Mouse (Mus musculus): Measurements from ENCODE around the gene Ldlrap1.

Gene Ldlrap1

DNA sequence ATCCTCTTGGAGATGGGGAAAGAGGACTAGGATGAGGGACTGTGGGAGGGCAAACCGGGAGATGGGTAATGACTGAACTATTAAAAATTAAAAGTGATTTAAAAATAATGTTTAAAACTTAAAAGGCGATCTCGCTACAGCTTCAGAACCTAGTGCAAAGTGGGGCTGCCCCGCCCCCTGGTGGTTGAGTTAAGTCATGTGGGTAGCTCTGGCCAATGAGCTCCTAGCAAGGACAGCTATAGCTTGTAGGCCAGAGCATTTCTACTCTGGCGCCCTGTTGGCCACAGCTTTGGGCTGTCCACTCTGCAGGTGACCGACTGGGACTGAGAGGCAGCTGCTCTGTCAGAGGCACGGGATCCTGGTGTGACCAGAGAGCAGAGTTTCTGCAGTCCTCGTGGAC is 53.9 kb downstream of the Ldlrap1 start:
- DNase-seq (ENCODE audit: low spot score) = peak; percentile 82

DNA sequence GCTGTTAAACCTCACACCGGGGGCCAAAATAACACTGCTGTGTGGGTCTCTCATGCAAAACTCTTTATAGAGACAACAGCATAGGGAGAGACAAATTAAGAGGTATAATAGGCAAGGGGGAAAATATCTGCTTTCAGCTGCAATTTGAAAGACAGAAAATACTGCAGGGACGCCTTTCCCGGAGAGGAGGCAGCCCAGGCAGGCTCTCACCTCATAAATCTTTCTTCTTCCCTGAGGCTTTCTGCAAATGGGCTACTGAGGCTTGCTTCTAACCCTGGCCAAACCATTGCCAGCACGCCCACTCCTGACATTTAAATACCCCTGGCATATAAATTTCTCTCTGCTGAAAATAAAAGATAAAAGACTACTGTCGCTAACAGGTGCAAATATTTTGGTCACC is 62.5 kb downstream of the Ldlrap1 start:
- no peak for DNase-seq (ENCODE audit: low spot score)

DNA sequence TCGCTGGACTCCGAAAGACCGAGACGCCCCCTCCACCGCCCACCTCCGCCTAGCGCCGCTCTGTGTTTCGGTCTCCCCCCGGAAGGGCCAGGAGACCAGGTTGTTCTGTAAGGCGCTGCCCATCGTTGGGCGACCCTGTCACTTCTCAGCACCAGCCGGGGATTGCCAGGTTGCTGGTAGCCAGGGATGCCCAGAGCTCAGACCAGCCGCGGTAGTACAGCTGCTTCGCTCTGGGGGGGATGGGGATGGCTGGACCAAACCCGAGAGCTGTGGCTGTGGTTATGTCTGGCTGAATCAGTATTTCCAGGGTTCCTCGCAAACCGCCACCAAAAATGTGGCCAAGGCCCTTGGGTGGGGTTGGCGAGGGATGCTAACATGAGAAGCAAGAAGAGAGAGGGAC is 63.2 kb downstream of the Ldlrap1 start:
- no peak for DNase-seq (ENCODE audit: low spot score)

DNA sequence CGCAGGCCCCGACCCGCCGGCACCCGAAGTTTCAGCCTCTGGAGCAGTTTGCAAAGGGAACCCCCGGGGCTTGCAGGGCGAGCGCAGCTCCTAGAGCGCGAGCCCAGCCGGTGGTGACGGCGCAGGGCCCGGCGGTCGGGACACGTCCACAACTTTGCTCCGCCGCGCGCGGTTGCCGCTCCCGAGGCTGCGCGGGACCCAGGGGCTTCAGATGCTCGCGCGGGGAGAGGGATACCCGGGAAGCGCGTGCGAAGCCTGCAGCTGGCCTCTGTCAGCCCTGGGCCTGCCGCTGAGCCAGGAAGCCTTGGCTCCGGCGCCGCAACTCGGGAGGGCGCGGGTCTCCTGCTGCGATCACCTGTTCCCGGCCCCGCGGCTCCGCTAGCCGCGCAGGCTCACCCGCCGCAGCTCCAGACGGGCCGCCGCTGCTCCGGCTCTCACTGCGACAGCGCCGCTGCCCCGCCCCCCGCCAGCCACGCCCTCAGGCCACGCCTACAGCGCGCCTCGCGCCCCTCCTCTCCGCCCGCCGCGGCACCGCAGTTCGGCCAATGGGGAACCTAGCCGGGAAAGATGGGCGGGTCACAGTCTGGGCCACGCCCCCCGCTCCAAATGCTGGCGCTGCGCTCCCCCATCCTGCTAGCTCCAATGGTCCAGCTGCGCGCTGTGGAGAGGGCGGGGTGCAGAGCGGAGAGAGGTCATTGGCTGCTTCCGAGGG is 63.8 kb downstream of the Ldlrap1 start, which contains the start of gene Man1c1:
Gene Man1c1, minus strand, starts transcription at position 456 of the 712 bp plus-strand sequence.
- DNase-seq (ENCODE audit: low spot score) = peak; percentile 94

DNA sequence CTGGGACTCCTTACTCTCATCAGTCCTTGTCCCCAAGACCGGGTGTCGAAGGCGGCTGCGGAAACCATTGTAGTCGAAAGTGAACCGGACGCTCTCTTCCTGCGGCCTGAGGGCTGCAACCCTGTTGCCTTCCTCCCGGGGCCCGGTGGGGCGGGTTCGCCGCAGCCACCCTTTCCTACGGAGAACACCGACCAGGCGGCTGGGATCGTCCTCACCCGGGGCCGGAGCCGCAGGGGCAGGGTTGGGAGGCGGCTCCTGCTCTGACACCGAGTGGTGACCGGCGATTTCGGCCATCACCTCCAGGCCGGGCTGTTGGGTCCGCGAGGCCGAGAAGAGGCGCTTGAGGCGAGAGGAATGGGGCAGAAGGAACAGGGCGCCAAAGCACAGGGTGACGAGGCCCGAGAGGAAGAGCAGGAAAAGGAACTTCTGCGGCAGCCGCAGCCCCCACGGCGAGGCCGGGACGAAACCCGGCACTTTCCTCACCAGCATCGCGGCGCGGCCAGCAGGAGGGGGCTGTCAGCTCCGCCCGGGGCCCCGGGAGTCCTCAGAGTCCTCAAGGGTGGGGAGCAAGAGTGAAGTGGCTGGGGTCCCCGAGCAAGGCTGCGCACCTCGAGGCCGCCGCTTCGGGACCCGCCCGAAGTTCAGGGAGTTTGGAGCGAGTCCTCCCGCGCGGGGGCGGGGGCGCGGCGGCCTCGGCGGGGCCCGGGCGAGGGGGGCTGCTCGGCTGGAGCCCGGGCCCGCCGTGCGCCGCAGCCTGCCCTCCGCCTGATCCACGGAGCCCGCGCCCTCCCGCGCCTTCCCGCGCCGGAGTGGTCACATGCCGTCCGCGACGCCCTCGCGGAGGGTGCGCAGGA is 64.6 kb downstream of the Ldlrap1 start:
- peak; percentile 21 for DNase-seq (ENCODE audit: low spot score)

DNA sequence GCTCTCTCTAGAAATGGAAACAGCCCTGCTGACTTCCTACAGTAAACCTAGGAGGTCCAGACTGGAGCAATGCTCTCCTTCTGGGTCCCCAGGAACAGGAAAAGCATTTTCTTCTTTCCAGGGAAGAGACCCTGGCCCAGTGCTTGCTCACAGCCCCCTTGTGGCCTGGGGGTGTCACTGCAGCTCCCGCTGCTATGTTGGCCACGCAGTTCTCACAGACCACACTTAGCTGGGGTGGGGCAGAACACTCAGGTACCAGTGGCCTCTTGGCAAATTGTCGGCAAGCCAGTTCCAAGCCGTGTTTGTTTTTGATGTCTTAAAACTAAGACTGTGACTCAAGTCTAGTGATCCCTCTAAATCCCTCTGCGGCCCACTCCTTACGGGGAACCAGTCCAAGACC is 65.9 kb downstream of the Ldlrap1 start:
- DNase-seq (ENCODE audit: low spot score) = peak; percentile 56

DNA sequence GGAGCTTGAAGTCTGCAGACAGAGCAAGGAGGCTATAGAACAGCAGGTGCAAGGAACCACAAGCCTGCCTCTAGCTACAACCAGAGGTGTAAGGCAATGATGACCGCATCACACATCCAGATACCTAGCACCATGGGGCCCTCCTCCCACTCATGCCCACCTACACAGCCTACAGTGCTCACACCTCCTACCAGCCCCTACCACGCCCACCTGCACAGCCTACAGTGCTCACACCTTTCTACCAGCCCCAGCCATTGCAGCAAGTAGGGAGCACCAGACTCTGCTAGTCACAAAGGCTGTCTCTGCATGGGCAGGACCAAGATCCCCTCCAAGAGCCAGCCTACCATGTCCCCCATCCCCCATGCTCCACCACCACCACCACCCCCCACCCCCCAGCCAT is 66.9 kb downstream of the Ldlrap1 start:
- no peak for DNase-seq (ENCODE audit: low spot score)

DNA sequence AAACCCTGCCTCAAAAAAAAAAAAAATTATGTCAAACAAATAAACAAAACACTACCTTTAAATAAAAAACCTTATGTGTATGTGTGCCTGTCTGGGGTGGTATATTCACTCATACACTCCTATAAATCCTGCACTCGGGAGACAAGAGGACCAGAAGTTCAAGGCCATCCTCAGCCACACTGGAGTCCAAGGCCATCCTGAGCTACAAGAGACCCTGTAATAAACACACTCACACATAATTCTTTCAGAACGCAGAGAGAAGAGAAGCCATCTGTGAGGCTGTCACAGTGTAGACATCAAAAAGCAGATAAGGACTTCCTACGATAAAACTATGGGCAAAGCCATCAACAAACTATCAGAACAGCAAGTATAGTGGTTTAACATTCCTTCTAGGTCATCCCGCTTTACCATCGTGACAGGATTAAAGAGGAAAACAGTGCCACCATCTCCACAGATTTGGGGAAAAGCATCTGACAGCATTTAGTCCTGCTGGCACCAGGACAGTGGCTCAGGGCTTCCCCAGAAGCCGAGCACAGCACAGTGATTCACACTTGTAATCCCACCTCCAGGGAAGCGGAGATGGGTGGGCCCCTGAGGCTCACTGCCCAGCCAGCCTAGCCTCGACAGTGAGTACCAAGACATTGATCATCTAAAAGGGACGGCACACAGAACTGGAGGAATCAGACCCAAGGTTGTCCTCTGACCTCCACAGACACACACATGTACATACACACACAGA is 74.5 kb downstream of the Ldlrap1 start:
- no peak for DNase-seq (ENCODE audit: low spot score)

DNA sequence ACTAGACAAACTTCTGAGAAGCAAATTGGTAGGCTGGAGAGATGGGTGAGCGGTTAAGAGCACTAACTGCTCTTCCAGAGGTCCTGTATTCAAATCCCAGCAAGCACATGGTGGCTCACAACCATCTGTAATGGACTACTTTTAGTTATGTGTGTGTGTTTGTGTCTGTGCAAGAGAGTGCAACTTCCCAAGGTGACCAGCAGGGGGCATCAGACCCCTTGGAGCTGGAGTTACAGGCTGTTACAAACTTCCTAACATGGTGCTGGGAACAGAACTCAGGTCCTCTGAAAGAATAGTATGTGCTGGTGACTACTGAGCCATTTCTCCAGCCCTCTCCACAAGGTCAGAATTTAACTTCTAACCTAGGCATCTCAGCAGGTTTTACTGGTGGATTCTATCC is 75.4 kb downstream of the Ldlrap1 start:
- DNase-seq (ENCODE audit: low spot score) = no peak
